In the genomic region with DNA sequence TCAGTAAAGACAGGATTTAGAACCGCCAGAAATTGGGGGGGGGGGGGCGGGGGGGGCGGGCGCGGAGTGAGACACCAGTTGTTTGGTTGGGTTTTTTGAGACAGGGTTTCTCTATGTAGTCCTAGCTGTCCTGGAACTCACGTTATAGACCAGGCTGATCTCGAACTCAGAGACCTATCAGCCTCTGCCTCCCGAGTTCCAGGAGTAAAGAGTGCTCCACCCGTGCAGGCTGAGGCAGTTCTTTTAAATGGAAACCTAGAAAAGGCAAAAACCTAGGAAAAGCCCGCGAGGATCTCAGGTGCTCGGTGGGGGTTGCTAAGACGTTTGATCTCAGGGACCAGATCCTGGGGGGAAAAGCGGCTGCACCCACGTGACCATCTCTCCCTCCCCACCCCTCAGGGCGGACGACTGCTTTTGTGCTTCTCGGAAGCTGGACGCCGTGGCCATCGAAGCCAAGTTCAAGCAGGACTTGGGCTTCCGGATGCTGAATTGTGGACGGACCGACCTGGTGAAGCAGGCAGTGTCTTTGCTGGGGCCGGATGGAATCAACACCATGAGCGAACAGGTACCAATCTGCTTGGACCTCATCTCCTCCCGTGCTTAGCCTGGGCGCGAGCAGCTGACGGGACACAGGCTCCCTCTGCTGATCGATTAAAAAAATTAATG, we compare ENCODE assay signal across 8 mouse cellular contexts.
A peak's percentile ranks its signal among the peaks of the same experiment; 100 is the strongest.
DNase-seq lines count a peak whose midpoint lies in the region.

No protein-coding gene starts in this region.

- DNase-seq in R1 (ENCODE audit: low read depth, low spot score) (peak; percentile 74), adipocyte (ENCODE audit: low spot score) (no peak)
- DNase-seq in cerebellum, postnatal 10 days = peak; percentile 82
- DNase-seq in frontal cortex, postnatal 25 days (ENCODE audit: low spot score in 2 of 2) = peak; percentile 30 to 39
- DNase-seq in hindlimb bud, embryonic 11.5 days (ENCODE audit: extremely low spot score, low read depth, low spot score) = peak; percentile 14
- DNase-seq in left cerebral cortex, adult 18-20 months (ENCODE audit: low spot score in 2 of 2) = peak; percentile 45 to 51
- peak; percentile 12 for DNase-seq in lung, postnatal 25 days (ENCODE audit: low spot score)
- DNase-seq in retina, postnatal 1 day = peak; percentile 74
